Mouse (Mus musculus) cerebellum, adult (tissue): Measurements from ENCODE around the gene Lck.
"Not testable (repeated sequence)": the region's sequence is repeated elsewhere in the genome, so short reads cannot be mapped to it uniquely, and the experiment has no call there.

Experiments
- ATAC-seq: cut with Nextera tagmentation; 2 replicates; pipeline ENCODE4 v1.9.2; 2017; ENCODE audit warnings: mild to moderate bottlenecking, moderate library complexity, mixed read lengths; ENCODE audit not compliant: insufficient number of reproducible peaks, low FRiP score, low TSS enrichment

Lck gene

GRCm38 (mm10) chr4:129556532-129557223 is 16.8 kb downstream of the Lck start:
- 0 out of 2 replicates have a peak, but pooled peaks have one; percentile 31 for ATAC-seq

GRCm38 (mm10) chr4:129555862-129556531 is 17.4 kb downstream of the Lck start:
- ATAC-seq: 0 out of 2 replicates have a peak, but pooled peaks have one; percentile 20

GRCm38 (mm10) chr4:129555421-129555861 is 18.0 kb downstream of the Lck start:
- 0 out of 2 replicates have a peak, but pooled peaks have one; percentile 15 for ATAC-seq

- ATAC-seq: not testable (repeated sequence)
These were observed 18.9 kb downstream of the Lck start for GRCm38 (mm10) chr4:129554512-129554911.

- ATAC-seq: no peak
These were observed 23.1 kb downstream of the Lck start for GRCm38 (mm10) chr4:129550295-129550694.

- ATAC-seq: no peak
These were observed 24.1 kb downstream of the Lck start for GRCm38 (mm10) chr4:129549306-129549705.

GRCm38 (mm10) chr4:129547631-129548030 is 25.8 kb downstream of the Lck start:
- ATAC-seq: not testable (repeated sequence)

- no peak for ATAC-seq
These were observed 29.3 kb downstream of the Lck start for GRCm38 (mm10) chr4:129544106-129544505.

- peak; percentile 94 for ATAC-seq
These were observed 30.8 kb downstream of the Lck start, which contains the start of gene Hdac1 for GRCm38 (mm10) chr4:129542592-129543141. Gene Hdac1 (minus strand): TSS chr4:129542713.

- ATAC-seq: peak; percentile 26; the same call in 1 of the 2 replicates
These were observed 31.4 kb downstream of the Lck start for GRCm38 (mm10) chr4:129541868-129542591.

- ATAC-seq: no peak
These were observed 33.4 kb downstream of the Lck start for GRCm38 (mm10) chr4:129540012-129540411.

- ATAC-seq: not testable (repeated sequence)
These were observed 44.5 kb downstream of the Lck start for GRCm38 (mm10) chr4:129528901-129529300.

- ATAC-seq: no peak
These were observed 47.6 kb downstream of the Lck start for GRCm38 (mm10) chr4:129525889-129526288.

- no peak for ATAC-seq
These were observed 48.1 kb downstream of the Lck start for GRCm38 (mm10) chr4:129525338-129525737.

GRCm38 (mm10) chr4:129518519-129518918 is 54.9 kb downstream of the Lck start:
- no peak for ATAC-seq

GRCm38 (mm10) chr4:129516925-129517324 is 56.5 kb downstream of the Lck start:
- ATAC-seq: no peak

- ATAC-seq: no peak
These were observed 59.0 kb downstream of the Lck start for GRCm38 (mm10) chr4:129514300-129514898.

GRCm38 (mm10) chr4:129513891-129514290 is 59.5 kb downstream of the Lck start:
- no peak for ATAC-seq

GRCm38 (mm10) chr4:129513086-129513767 is 60.2 kb downstream of the Lck start, which contains the start of gene Marcksl1:
Gene Marcksl1 (plus strand): TSS chr4:129513581.
- no peak for ATAC-seq
